Mouse (Mus musculus) spleen, embryonic (tissue): Measurements from ENCODE around the gene Scn3b.

Source experiments
- CTCF ChIA-PET: fragments of 350-600 bp; sonication (Branson Sonifier 250); formaldehyde crosslinking; loops from one replicate; lab custom pipeline; 2022; lab: Charles Lee

Gene Scn3b

GRCm38 (mm10) chr9:40269103-40269861, at the start of gene Scn3b:
Gene Scn3b (plus strand): TSS chr9:40269217.
- CTCF ChIA-PET = no interaction called here

- CTCF ChIA-PET = no interaction called here
These were observed 44.7 kb upstream of the Scn3b start for GRCm38 (mm10) chr9:40224289-40224688.

GRCm38 (mm10) chr9:40227874-40228789, 40.9 kb upstream of the Scn3b start:
- CTCF ChIA-PET = no interaction called here

- CTCF ChIA-PET = no interaction called here
These were observed 40.1 kb upstream of the Scn3b start for GRCm38 (mm10) chr9:40228804-40229331.

GRCm38 (mm10) chr9:40229479-40229878, 39.5 kb upstream of the Scn3b start:
- CTCF ChIA-PET = no interaction called here

- CTCF ChIA-PET = no interaction called here
These were observed 38.0 kb upstream of the Scn3b start for GRCm38 (mm10) chr9:40231019-40231418.

- CTCF ChIA-PET = no interaction called here
These were observed 34.6 kb upstream of the Scn3b start for GRCm38 (mm10) chr9:40234233-40235072.

GRCm38 (mm10) chr9:40235220-40235619, 33.8 kb upstream of the Scn3b start:
- CTCF ChIA-PET = no interaction called here

- CTCF ChIA-PET = no interaction called here
These were observed 29.3 kb upstream of the Scn3b start for GRCm38 (mm10) chr9:40239749-40240148.

- CTCF ChIA-PET = no interaction called here
These were observed 28.7 kb upstream of the Scn3b start for GRCm38 (mm10) chr9:40240311-40240710.

GRCm38 (mm10) chr9:40241223-40241801, 27.7 kb upstream of the Scn3b start:
- CTCF ChIA-PET = no interaction called here

GRCm38 (mm10) chr9:40241951-40242888, 26.8 kb upstream of the Scn3b start:
- CTCF ChIA-PET = interaction anchor here (0.7 kb wide), 1 partner anchor 142 kb away, joined by 3 read pairs; no protein-coding TSS in a partner anchor

GRCm38 (mm10) chr9:40245466-40245865, 23.6 kb upstream of the Scn3b start:
- CTCF ChIA-PET = no interaction called here

GRCm38 (mm10) chr9:40245974-40246665, 22.9 kb upstream of the Scn3b start:
- CTCF ChIA-PET = no interaction called here

GRCm38 (mm10) chr9:40246702-40247101, 22.3 kb upstream of the Scn3b start:
- CTCF ChIA-PET = no interaction called here

GRCm38 (mm10) chr9:40249106-40249505, 19.9 kb upstream of the Scn3b start:
- CTCF ChIA-PET = no interaction called here

- CTCF ChIA-PET = no interaction called here
These were observed 16.6 kb upstream of the Scn3b start for GRCm38 (mm10) chr9:40252459-40252858.

- CTCF ChIA-PET = no interaction called here
These were observed 5.1 kb upstream of the Scn3b start for GRCm38 (mm10) chr9:40263874-40264273.

GRCm38 (mm10) chr9:40268040-40268747, 823 bp upstream of the Scn3b start:
- CTCF ChIA-PET = no interaction called here
